Mouse (Mus musculus) olfactory bulb, adult 2 months (tissue): ENCODE measurements around the gene Evi5.

Experiments
- CTCF ChIP-seq: fragments of 200-500 bp; IDR thresholded peaks from 2 replicates; pipeline ENCODE4 v1.5.1; 2012; ENCODE audit warnings: low read depth, mild to moderate bottlenecking, low read length, moderate library complexity; ENCODE audit not compliant: insufficient read depth
- POLR2A ChIP-seq: fragments of 200-500 bp; IDR thresholded peaks from 2 replicates; pipeline ENCODE4 v1.6.1; 2012; ENCODE audit warnings: mild to moderate bottlenecking, low read depth, low read length, moderate library complexity; ENCODE audit not compliant: insufficient read depth

GRCm38 (mm10) chr5:107921400-107922252, 46.7 kb upstream of the Evi5 start:
- TF ChIP-seq CTCF (no peak), POLR2A (no peak)
